Mouse (Mus musculus) liver (tissue): ENCODE data around the gene Rem1.
"Not testable (repeated sequence)": the region's sequence is repeated elsewhere in the genome, so short reads cannot be mapped to it uniquely, and the experiment has no call there.

ENCODE experiments used
- DNase-seq: peaks from one replicate; pipeline ENCODE4 v3.0.0-alpha.2; 2020; ENCODE audit warnings: mixed read lengths

The Rem1 gene

GRCm38 (mm10) chr2:152629904-152630303 is 3.2 kb downstream of the Rem1 start:
- DNase-seq: no peak

GRCm38 (mm10) chr2:152633334-152633733 is 6.6 kb downstream of the Rem1 start:
- DNase-seq: peak; percentile 22

- no peak for DNase-seq
These were observed 7.6 kb downstream of the Rem1 start for GRCm38 (mm10) chr2:152634311-152634710.

- peak; percentile 57 for DNase-seq
These were observed 9.7 kb downstream of the Rem1 start for GRCm38 (mm10) chr2:152636246-152637005.

- DNase-seq: no peak
These were observed 10.2 kb downstream of the Rem1 start for GRCm38 (mm10) chr2:152637006-152637322.

GRCm38 (mm10) chr2:152637381-152637780 is 10.6 kb downstream of the Rem1 start:
- DNase-seq: no peak

- no peak for DNase-seq
These were observed 12.1 kb downstream of the Rem1 start for GRCm38 (mm10) chr2:152638865-152639264.

GRCm38 (mm10) chr2:152639406-152640113 is 12.8 kb downstream of the Rem1 start:
- DNase-seq: no peak

- DNase-seq: no peak
These were observed 26.3 kb downstream of the Rem1 start for GRCm38 (mm10) chr2:152652901-152653620.

GRCm38 (mm10) chr2:152653874-152654715 is 27.3 kb downstream of the Rem1 start:
- no peak for DNase-seq

GRCm38 (mm10) chr2:152657398-152657797 is 30.6 kb downstream of the Rem1 start:
- peak; percentile 16 for DNase-seq

- no peak for DNase-seq
These were observed 34.4 kb downstream of the Rem1 start for GRCm38 (mm10) chr2:152661163-152661562.

- not testable (repeated sequence) for DNase-seq
These were observed 39.4 kb downstream of the Rem1 start for GRCm38 (mm10) chr2:152666191-152666590.

- DNase-seq: peak; percentile 88
These were observed 42.5 kb downstream of the Rem1 start, which contains the start of gene H13 for GRCm38 (mm10) chr2:152669256-152669638. TSS of gene H13 (plus strand) at chr2:152669461.

GRCm38 (mm10) chr2:152669639-152670484 is 43.1 kb downstream of the Rem1 start:
- peak; percentile 40 for DNase-seq

GRCm38 (mm10) chr2:152670983-152671641 is 44.4 kb downstream of the Rem1 start:
- DNase-seq: peak; percentile 55

GRCm38 (mm10) chr2:152671642-152671999 is 44.9 kb downstream of the Rem1 start:
- peak; percentile 45 for DNase-seq

- DNase-seq: no peak
These were observed 45.4 kb downstream of the Rem1 start for GRCm38 (mm10) chr2:152672166-152672565.

GRCm38 (mm10) chr2:152674148-152674547 is 47.4 kb downstream of the Rem1 start:
- no peak for DNase-seq

- no peak for DNase-seq
These were observed 48.6 kb downstream of the Rem1 start for GRCm38 (mm10) chr2:152675252-152675791.

GRCm38 (mm10) chr2:152678302-152678701 is 51.6 kb downstream of the Rem1 start:
- peak; percentile 18 for DNase-seq
